Mouse (Mus musculus) brain, embryonic 14.5 days (tissue): ENCODE data around the gene Plcb4. TPM values are rescaled to one million over a fixed set of nuclear protein-coding genes. Genes with fewer than 3 reads are reported as not detected.

Source experiments
- DNase-seq: peaks from one replicate; pipeline ENCODE4 v3.0.0-alpha.2; 2011; ENCODE audit warnings: low read depth
- CTCF ChIP-seq: fragments of 200-500 bp; IDR thresholded peaks from 2 replicates; pipeline ENCODE4 v1.5.1; 2012; ENCODE audit warnings: inconsistent platforms, mild to moderate bottlenecking, moderate library complexity, borderline replicate concordance; ENCODE audit not compliant: insufficient read depth, insufficient read length; ENCODE audit errors: extremely low read depth
- POLR2A ChIP-seq: fragments of 200-500 bp; IDR thresholded peaks from 2 replicates; pipeline ENCODE4 v1.6.1; 2012; ENCODE audit warnings: mild to moderate bottlenecking, inconsistent platforms, borderline replicate concordance; ENCODE audit not compliant: poor library complexity, insufficient read depth, insufficient read length, severe bottlenecking; ENCODE audit errors: extremely low read depth
- polyA plus RNA-seq: library from polyadenylated mRNA; depleted of rRNA; stranded (reverse); fragments of >200 nt; gene quantifications from 2 replicates; pipeline ENCODE4 v1.2.3, GENCODE M21; 2012

Gene Plcb4
- polyA plus RNA-seq, 1 experiment: 40.1 TPM

DNA sequence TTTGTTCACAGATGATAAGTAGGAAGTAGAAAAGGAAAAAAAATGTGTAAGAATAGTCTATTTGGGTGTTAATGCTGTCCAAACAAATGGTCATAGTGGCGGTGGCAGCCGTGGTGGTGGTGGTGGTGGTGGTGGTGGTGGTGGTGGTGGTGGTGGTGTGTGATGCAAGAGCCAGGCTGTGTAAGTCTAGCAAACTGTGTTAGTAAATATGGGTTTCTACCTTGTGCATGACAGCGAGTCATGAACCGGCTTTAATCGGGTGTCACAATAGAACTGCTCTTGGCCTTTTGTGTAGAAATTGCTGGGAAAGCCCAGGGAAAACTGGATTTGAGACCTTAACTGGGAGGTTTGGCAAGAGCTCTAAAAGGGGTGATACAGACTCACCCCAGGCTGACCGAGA is 188.9 kb downstream of the Plcb4 start:
- TF ChIP-seq POLR2A (no peak), CTCF (no peak)
- no peak for DNase-seq

- no peak for DNase-seq
- TF ChIP-seq CTCF: no peak
- TF ChIP-seq POLR2A: no peak
Observed at GRCm38 (mm10) chr2:135848169-135848568, 189.4 kb downstream of the Plcb4 start.

- TF ChIP-seq POLR2A (no peak), CTCF (no peak)
- no peak for DNase-seq
Observed at GRCm38 (mm10) chr2:135851964-135852363, 193.2 kb downstream of the Plcb4 start.

- TF ChIP-seq POLR2A (no peak), CTCF (no peak)
- DNase-seq: no peak
Observed at GRCm38 (mm10) chr2:135853085-135853484, 194.3 kb downstream of the Plcb4 start.

DNA sequence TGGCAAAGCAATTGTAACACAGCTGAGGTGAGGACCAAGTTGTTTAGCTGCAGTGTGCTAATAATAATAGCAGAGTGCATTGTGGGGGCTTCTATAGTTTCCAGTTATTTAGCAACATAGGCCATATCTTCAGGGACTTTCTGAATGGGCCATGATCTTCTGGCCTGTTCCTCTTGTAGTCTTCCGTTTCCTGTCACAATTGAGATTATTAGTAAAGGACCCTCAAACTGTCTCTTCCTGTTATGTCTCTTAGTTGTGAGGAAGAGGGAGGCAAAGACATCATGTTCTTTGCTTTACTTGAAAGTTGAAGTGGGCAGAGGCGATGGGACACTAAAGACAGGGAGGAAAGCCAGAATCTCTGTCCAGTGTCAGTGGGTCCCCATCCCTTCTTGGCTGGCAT is 195.2 kb downstream of the Plcb4 start:
- no peak for DNase-seq
- TF ChIP-seq CTCF: no peak
- TF ChIP-seq POLR2A: no peak

DNA sequence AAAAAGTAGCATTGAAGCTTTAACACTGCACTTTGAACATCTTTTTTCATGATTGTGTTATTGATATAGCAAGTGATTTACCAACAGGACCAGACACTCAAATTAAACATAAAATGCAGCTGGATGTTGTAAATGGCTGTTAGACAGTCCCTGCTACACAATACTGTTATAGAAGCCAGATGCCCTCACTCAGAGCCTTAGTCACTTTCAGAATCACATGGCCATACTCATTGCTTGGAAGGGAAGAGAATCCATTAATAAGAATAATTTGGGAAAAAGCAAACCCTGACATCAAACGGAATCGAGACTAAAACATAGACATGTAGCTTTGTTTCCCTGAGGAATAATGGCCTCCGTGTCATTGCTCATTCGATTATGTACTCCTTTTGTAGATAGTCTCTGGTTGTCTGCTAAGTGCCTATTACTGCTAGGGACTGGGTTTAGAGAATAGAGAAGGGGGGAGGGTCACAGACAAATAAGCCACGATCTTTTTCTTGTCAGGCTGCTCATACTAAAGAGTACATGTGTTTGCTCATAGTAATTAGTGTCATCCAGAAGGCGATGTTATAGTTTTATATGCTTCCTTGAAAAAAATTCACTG is 197.2 kb downstream of the Plcb4 start:
- TF ChIP-seq POLR2A: no peak
- TF ChIP-seq CTCF: no peak
- peak; percentile 67 for DNase-seq

GRCm38 (mm10) chr2:135856826-135857225 is 198.0 kb downstream of the Plcb4 start:
- TF ChIP-seq CTCF (no peak), POLR2A (no peak)
- DNase-seq: no peak

DNA sequence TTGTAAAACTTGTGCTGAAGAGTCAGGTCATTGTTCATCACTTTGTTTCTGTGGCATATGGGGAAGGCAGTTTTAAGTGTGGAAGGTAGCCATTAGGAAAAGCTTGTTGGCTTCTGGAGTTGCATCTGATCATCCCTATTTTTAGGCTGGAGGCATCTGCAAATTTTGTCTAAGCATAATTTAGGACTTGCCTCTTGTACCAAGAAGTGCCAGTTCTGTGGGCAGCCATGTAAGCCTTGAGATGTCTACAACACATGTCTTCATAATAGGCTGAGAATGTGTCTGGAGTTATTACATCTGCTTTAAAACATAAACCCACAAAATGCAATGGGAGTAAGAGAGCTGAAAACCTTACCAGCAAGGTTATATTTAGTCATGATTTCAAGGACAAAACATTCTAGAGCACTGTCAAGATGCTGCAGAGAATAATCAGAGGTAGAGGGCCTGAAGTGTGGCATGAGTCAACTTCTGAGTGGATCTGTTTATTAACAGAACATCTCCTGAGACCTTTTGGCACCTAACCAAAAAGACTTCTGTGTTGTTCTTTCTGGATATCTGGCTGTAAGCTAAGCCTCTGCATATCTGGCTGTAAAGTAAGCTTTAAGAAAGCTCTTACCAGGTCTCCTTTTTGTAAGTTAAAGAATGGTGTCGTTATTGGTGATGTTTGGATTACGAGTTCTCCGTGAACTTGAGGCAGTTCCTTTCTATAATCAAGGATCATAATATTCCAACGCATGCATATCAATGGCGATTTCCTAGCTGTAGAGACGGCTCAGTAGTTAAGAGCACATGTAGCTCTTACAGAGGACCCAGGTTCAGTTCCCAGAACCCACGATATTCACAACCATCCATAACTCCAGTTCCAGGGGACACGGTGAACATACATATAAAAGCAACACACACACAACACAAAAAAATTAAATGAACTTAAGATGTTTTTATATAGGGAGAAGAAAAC is 203.0 kb downstream of the Plcb4 start:
- DNase-seq: no peak
- no peak for TF ChIP-seq CTCF
- no peak for TF ChIP-seq POLR2A

DNA sequence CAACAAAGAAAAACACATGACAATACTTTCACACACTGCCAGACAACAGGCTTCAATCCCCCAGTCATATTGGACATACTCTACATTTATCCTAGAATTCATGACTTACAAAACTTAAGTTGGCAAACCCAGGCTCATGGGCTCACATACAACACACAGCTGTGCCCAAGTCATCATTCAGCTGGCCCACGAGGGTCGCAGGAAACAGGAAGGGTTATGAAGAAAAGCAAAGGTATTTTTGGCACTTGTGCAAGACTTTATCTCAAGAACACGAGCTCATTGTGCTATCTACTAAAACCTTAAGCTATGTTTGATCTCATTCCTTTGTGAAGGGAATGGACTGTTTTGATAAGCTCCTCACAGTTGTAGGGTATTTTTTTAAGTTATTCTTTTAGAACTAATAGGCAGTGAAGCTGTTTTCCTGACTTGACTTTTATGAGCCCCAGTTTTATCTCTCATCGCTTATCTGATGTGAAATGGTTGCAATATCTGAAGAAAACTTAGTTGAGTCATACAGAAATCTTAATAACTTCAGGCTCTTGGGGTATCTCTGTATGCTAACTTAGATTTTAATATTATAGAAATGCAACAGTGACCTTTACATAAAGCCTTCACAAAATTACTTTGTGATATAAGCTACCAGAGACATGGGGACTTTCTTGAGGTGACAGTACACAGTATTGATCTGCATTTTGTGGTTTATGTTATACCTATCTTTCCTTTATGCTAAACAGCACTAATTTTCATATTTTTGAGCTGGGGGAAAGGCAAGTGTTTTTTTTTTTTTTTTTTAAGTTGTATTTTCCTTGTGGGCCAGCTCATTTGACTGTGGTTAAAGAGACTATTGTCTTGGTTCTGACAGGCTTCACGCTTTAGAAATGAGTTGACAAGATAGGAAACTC is 203.9 kb downstream of the Plcb4 start:
- no peak for DNase-seq
- TF ChIP-seq CTCF: no peak

GRCm38 (mm10) chr2:135863391-135864076 is 204.7 kb downstream of the Plcb4 start:
- DNase-seq: no peak
- no peak for TF ChIP-seq POLR2A
- no peak for TF ChIP-seq CTCF
